Mouse (Mus musculus): Measurements from ENCODE around the gene Dnajc30. TPM values are rescaled to one million over a fixed set of nuclear protein-coding genes. Genes with fewer than 3 reads are reported as not detected.

The Dnajc30 gene
- 7.2 TPM for polyA plus RNA-seq (2015; fragmentation: Illumina TruSeq; extraction: RNeasy Lipid Tissue Mini Kit (QIAGEN cat#74804); ENCODE audit: insufficient read depth, low read depth, low replicate concordance)

GRCm38 (mm10) chr5:135063629-135064381, at the start of gene Dnajc30:
Gene Dnajc30 (plus strand): TSS chr5:135064202.

GRCm38 (mm10) chr5:135023344-135024173, 40.4 kb upstream of the Dnajc30 start, which contains the start of gene Stx1a:
Gene Stx1a (plus strand): TSS chr5:135023482.

GRCm38 (mm10) chr5:135064909-135065446, 976 bp downstream of the Dnajc30 start, which contains the start of gene Bud23:
Gene Bud23 (minus strand): TSS chr5:135064959.

GRCm38 (mm10) chr5:135077564-135078481, 13.8 kb downstream of the Dnajc30 start, which contains the start of gene Vps37d:
Gene Vps37d (minus strand): TSS chr5:135078266.

GRCm38 (mm10) chr5:135089653-135090052, 25.7 kb downstream of the Dnajc30 start, which contains the start of gene Mlxipl:
Gene Mlxipl (plus strand): TSS chr5:135089890.

Other genes starting within 250 kb of the Dnajc30 start
- not detected for gene Tmem270, start 157.5 kb upstream of the Dnajc30 start, polyA plus RNA-seq (2015; fragmentation: Illumina TruSeq; extraction: RNeasy Lipid Tissue Mini Kit (QIAGEN cat#74804); ENCODE audit: insufficient read depth, low read depth, low replicate concordance)
- gene Cldn13, start 148.7 kb upstream of the Dnajc30 start, polyA plus RNA-seq (2015; fragmentation: Illumina TruSeq; extraction: RNeasy Lipid Tissue Mini Kit (QIAGEN cat#74804); ENCODE audit: insufficient read depth, low read depth, low replicate concordance): not detected
- gene Mettl27, start 131.8 kb upstream of the Dnajc30 start, polyA plus RNA-seq (2015; fragmentation: Illumina TruSeq; extraction: RNeasy Lipid Tissue Mini Kit (QIAGEN cat#74804); ENCODE audit: insufficient read depth, low read depth, low replicate concordance): 2.3 TPM
- gene Cldn4, start 117.3 kb upstream of the Dnajc30 start, polyA plus RNA-seq (2015; fragmentation: Illumina TruSeq; extraction: RNeasy Lipid Tissue Mini Kit (QIAGEN cat#74804); ENCODE audit: insufficient read depth, low read depth, low replicate concordance): 3.9 TPM
- gene Cldn3, start 78.0 kb upstream of the Dnajc30 start, polyA plus RNA-seq (2015; fragmentation: Illumina TruSeq; extraction: RNeasy Lipid Tissue Mini Kit (QIAGEN cat#74804); ENCODE audit: insufficient read depth, low read depth, low replicate concordance): 25.9 TPM
- gene Abhd11, start 55.0 kb upstream of the Dnajc30 start, polyA plus RNA-seq (2015; fragmentation: Illumina TruSeq; extraction: RNeasy Lipid Tissue Mini Kit (QIAGEN cat#74804); ENCODE audit: insufficient read depth, low read depth, low replicate concordance): 23.5 TPM
- 5.5 TPM for gene Stx1a, start 40.7 kb upstream of the Dnajc30 start, polyA plus RNA-seq (2015; fragmentation: Illumina TruSeq; extraction: RNeasy Lipid Tissue Mini Kit (QIAGEN cat#74804); ENCODE audit: insufficient read depth, low read depth, low replicate concordance)
- gene Bud23, start 757 bp downstream of the Dnajc30 start, polyA plus RNA-seq (2015; fragmentation: Illumina TruSeq; extraction: RNeasy Lipid Tissue Mini Kit (QIAGEN cat#74804); ENCODE audit: insufficient read depth, low read depth, low replicate concordance): 23.0 TPM
- gene Vps37d, start 14.1 kb downstream of the Dnajc30 start, polyA plus RNA-seq (2015; fragmentation: Illumina TruSeq; extraction: RNeasy Lipid Tissue Mini Kit (QIAGEN cat#74804); ENCODE audit: insufficient read depth, low read depth, low replicate concordance): 0.74 TPM
- 31.5 TPM for gene Mlxipl, start 25.7 kb downstream of the Dnajc30 start, polyA plus RNA-seq (2015; fragmentation: Illumina TruSeq; extraction: RNeasy Lipid Tissue Mini Kit (QIAGEN cat#74804); ENCODE audit: insufficient read depth, low read depth, low replicate concordance)
- 4.1 TPM for gene Tbl2, start 85.5 kb downstream of the Dnajc30 start, polyA plus RNA-seq (2015; fragmentation: Illumina TruSeq; extraction: RNeasy Lipid Tissue Mini Kit (QIAGEN cat#74804); ENCODE audit: insufficient read depth, low read depth, low replicate concordance)
- gene Bcl7b, start 104.1 kb downstream of the Dnajc30 start, polyA plus RNA-seq (2015; fragmentation: Illumina TruSeq; extraction: RNeasy Lipid Tissue Mini Kit (QIAGEN cat#74804); ENCODE audit: insufficient read depth, low read depth, low replicate concordance): 10.6 TPM
- 13.8 TPM for gene Baz1b, start 123.1 kb downstream of the Dnajc30 start, polyA plus RNA-seq (2015; fragmentation: Illumina TruSeq; extraction: RNeasy Lipid Tissue Mini Kit (QIAGEN cat#74804); ENCODE audit: insufficient read depth, low read depth, low replicate concordance)
- not detected for gene Fzd9, start 187.0 kb downstream of the Dnajc30 start, polyA plus RNA-seq (2015; fragmentation: Illumina TruSeq; extraction: RNeasy Lipid Tissue Mini Kit (QIAGEN cat#74804); ENCODE audit: insufficient read depth, low read depth, low replicate concordance)